Mouse (Mus musculus) heart, postnatal 0 days (tissue): Measurements from ENCODE around the gene Gm11487.

Experiments
- CTCF ChIP-seq: IDR thresholded peaks from 2 replicates; pipeline ENCODE4 v1.5.1; 2016; ENCODE audit warnings: antibody characterized with exemption, control low read depth, low read depth
- EP300 ChIP-seq: IDR thresholded peaks from 2 replicates; pipeline ENCODE4 v1.6.1; 2016; ENCODE audit warnings: antibody characterized with exemption, low read depth

- TF ChIP-seq CTCF (no peak), EP300 (no peak)
These were observed 18.2 kb upstream of the Gm11487 start for GRCm38 (mm10) chr4:73423049-73423448.
